Mouse (Mus musculus): ENCODE measurements around the gene Foxa1. TPM values are rescaled to one million over a fixed set of nuclear protein-coding genes. Genes with fewer than 3 reads are reported as not detected.

The Foxa1 gene
- polyA plus RNA-seq, 1 experiment = not detected

DNA sequence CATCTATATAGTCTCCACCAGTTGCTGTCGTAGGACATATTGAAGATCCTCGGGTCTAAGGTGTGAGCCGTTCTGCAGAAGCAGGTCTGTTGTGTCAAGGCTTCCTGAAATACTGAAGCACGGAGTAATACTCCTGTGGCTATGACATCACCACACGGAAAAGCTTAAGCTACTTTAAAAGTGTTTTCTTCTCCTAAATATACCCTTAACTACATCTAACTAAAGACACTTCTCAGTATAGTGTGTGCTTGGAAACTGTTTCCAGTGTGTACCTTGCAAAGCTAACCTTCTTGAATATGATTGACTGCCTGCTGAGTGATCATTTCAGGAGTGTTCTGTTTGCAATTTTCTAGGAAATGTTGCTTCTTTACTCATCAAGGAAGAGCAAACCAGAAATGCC, 35.2 kb downstream of the Foxa1 start:
- H3K79me2 ChIP-seq (ENCODE audit: control insufficient read depth, insufficient read depth) = no peaks in the 10 kb centered on the region
- H3ac ChIP-seq (ENCODE audit: control insufficient read depth, insufficient read length) = no peak overlapping the region
- TF ChIP-seq E2F4 (IDR thresholded peaks at IDR 0.05; ENCODE audit: insufficient read depth) (no peak), MAX (IDR thresholded peaks at IDR 0.05; ENCODE audit: low read depth) (no peak), POLR2AphosphoS2 (IDR thresholded peaks at IDR 0.05; ENCODE audit: insufficient read length, low read depth) (no peak), TCF12 (IDR thresholded peaks at IDR 0.05; ENCODE audit: insufficient read depth, poor library complexity, severe bottlenecking) (no peak), USF1 (IDR thresholded peaks at IDR 0.05; ENCODE audit: low read depth) (no peak), POLR2A (IDR thresholded peaks at IDR 0.05; ENCODE audit: insufficient read length, low read depth) (no peak), REST (IDR thresholded peaks at IDR 0.05; ENCODE audit: insufficient read depth, insufficient read length) (no peak), MYOD1 (IDR thresholded peaks at IDR 0.05; ENCODE audit: control insufficient read depth in 1 of 3, insufficient read length in 2 of 3, low read depth in 2 of 3) (no peak)
- H3K36me3 ChIP-seq (ENCODE audit: control insufficient read depth, insufficient read depth) = no peaks in the 10 kb centered on the region
- H3K4me2 ChIP-seq (ENCODE audit: low read depth) = no peak overlapping the region
- no peaks in the 10 kb centered on the region for H3K27me3 ChIP-seq (ENCODE audit: control insufficient read depth, insufficient read depth, insufficient read length)
- no peak overlapping the region for H3K4me3 ChIP-seq

DNA sequence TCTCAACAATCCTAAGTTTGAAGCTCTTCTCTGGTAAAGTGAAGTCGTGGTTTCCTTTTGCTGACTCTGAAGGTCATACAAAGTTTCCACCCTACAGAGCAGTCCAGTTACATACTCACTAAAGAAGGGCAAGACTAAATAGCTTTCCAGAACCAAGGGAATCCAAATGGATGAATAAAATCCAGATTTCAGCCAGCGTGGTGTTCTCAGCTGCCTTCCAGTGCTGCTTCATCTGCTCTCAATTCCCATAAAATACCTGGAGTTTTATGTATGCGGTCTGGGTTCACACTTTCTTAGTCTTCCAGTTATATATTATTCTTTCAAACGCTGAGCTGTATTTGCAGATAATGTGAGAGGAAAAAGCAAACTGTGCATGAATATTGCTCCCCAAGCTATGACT, 35.6 kb downstream of the Foxa1 start:
- Histone ChIP-seq H3K27me3 (ENCODE audit: control insufficient read depth, insufficient read depth, insufficient read length) (no peaks in the 10 kb centered on the region), H3ac (ENCODE audit: control insufficient read depth, insufficient read length) (no peak overlapping the region), H3K36me3 (ENCODE audit: control insufficient read depth, insufficient read depth) (no peaks in the 10 kb centered on the region), H3K4me2 (ENCODE audit: low read depth) (no peak overlapping the region), H3K4me3 (no peak overlapping the region), H3K79me2 (ENCODE audit: control insufficient read depth, insufficient read depth) (no peaks in the 10 kb centered on the region)
- TF ChIP-seq TCF3 (IDR thresholded peaks at IDR 0.05; ENCODE audit: insufficient read length, low read depth) (no peak), USF1 (IDR thresholded peaks at IDR 0.05; ENCODE audit: low read depth) (no peak), MYOD1 (IDR thresholded peaks at IDR 0.05; ENCODE audit: control insufficient read depth in 1 of 3, insufficient read length in 2 of 3, low read depth in 2 of 3) (no peak), POLR2AphosphoS2 (IDR thresholded peaks at IDR 0.05; ENCODE audit: insufficient read length, low read depth) (no peak), CEBPB (IDR thresholded peaks at IDR 0.05; ENCODE audit: insufficient read depth, poor library complexity, severe bottlenecking) (no peak), E2F4 (IDR thresholded peaks at IDR 0.05; ENCODE audit: insufficient read depth) (no peak), POLR2A (IDR thresholded peaks at IDR 0.05; ENCODE audit: insufficient read length, low read depth) (no peak), TCF12 (IDR thresholded peaks at IDR 0.05; ENCODE audit: insufficient read depth, poor library complexity, severe bottlenecking) (no peak), REST (IDR thresholded peaks at IDR 0.05; ENCODE audit: insufficient read depth, insufficient read length) (no peak), SRF (IDR thresholded peaks at IDR 0.05; ENCODE audit: control insufficient read depth, insufficient read length, low read depth) (no peak), MAX (IDR thresholded peaks at IDR 0.05; ENCODE audit: low read depth) (no peak), MYOG (IDR thresholded peaks at IDR 0.05; ENCODE audit: control insufficient read depth in 1 of 3, insufficient read depth in 1 of 3, insufficient read length in 2 of 3, low read depth in 2 of 3) (no peak)

DNA sequence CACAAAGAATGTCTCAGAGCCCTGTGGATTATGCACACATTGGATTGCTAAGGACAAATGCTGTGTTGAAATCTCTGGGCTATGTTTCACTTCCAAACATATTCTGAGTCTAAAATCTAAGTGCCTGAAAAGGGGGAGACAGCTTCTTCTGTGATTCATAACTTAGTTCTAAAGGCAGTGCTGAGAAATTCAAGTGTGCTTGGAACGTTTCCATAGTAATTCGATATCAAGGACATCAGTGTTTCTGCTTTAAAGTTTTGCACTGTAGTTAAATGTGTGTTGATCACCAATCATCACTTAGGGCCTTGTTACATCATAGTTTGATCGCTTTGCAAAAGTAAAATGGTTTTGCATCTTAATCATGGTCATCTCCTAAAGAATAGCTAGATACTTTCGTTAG, 37.0 kb downstream of the Foxa1 start:
- Histone ChIP-seq H3K36me3 (ENCODE audit: control insufficient read depth, insufficient read depth) (no peaks in the 10 kb centered on the region), H3K79me2 (ENCODE audit: control insufficient read depth, insufficient read depth) (no peaks in the 10 kb centered on the region), H3K4me2 (ENCODE audit: low read depth) (no peak overlapping the region), H3K4me3 (no peak overlapping the region), H3ac (ENCODE audit: control insufficient read depth, insufficient read length) (no peak overlapping the region), H3K27me3 (ENCODE audit: control insufficient read depth, insufficient read depth, insufficient read length) (no peaks in the 10 kb centered on the region)
- TF ChIP-seq MYOG (IDR thresholded peaks at IDR 0.05; ENCODE audit: control insufficient read depth in 1 of 3, insufficient read depth in 1 of 3, insufficient read length in 2 of 3, low read depth in 2 of 3) = no peak
- no peak for TF ChIP-seq USF1 (IDR thresholded peaks at IDR 0.05; ENCODE audit: low read depth)
- TF ChIP-seq REST (IDR thresholded peaks at IDR 0.05; ENCODE audit: insufficient read depth, insufficient read length) = no peak
- no peak for TF ChIP-seq E2F4 (IDR thresholded peaks at IDR 0.05; ENCODE audit: insufficient read depth)
- TF ChIP-seq POLR2A (IDR thresholded peaks at IDR 0.05; ENCODE audit: insufficient read length, low read depth) = no peak
- TF ChIP-seq POLR2AphosphoS2 (IDR thresholded peaks at IDR 0.05; ENCODE audit: insufficient read length, low read depth) = no peak
- no peak for TF ChIP-seq MAX (IDR thresholded peaks at IDR 0.05; ENCODE audit: low read depth)
- no peak for TF ChIP-seq TCF3 (IDR thresholded peaks at IDR 0.05; ENCODE audit: insufficient read length, low read depth)
- TF ChIP-seq TCF12 (IDR thresholded peaks at IDR 0.05; ENCODE audit: insufficient read depth, poor library complexity, severe bottlenecking) = no peak
- TF ChIP-seq SRF (IDR thresholded peaks at IDR 0.05; ENCODE audit: control insufficient read depth, insufficient read length, low read depth) = no peak
- no peak for TF ChIP-seq MYOD1 (IDR thresholded peaks at IDR 0.05; ENCODE audit: control insufficient read depth in 1 of 3, insufficient read length in 2 of 3, low read depth in 2 of 3)
- no peak for TF ChIP-seq CEBPB (IDR thresholded peaks at IDR 0.05; ENCODE audit: insufficient read depth, poor library complexity, severe bottlenecking)

DNA sequence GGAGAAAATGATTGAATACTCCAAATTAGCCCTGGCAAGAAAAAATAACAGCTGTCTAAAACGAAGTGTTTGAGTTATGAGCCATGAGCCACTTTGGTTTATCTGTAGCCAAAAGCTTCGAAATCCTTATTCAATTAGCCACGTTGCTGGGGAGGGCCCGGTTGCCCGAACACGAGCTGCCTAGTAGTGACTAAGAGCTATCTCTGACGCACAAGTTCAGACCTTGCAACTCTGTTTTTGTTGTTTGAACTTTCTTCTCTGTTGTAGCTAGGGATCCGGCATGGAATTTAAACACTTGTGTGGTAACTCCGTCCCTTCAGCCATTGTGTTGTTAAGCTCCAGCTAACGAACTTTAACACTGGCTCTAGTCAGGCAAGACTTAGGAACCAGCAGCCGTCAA, 37.8 kb downstream of the Foxa1 start:
- Histone ChIP-seq H3ac (ENCODE audit: control insufficient read depth, insufficient read length) (no peak overlapping the region), H3K79me2 (ENCODE audit: control insufficient read depth, insufficient read depth) (no peaks in the 10 kb centered on the region), H3K36me3 (ENCODE audit: control insufficient read depth, insufficient read depth) (no peaks in the 10 kb centered on the region), H3K4me3 (no peak overlapping the region), H3K27me3 (ENCODE audit: control insufficient read depth, insufficient read depth, insufficient read length) (no peaks in the 10 kb centered on the region), H3K4me2 (ENCODE audit: low read depth) (no peak overlapping the region)
- TF ChIP-seq POLR2AphosphoS2 (IDR thresholded peaks at IDR 0.05; ENCODE audit: insufficient read length, low read depth) = no peak
- TF ChIP-seq REST (IDR thresholded peaks at IDR 0.05; ENCODE audit: insufficient read depth, insufficient read length) = no peak

DNA sequence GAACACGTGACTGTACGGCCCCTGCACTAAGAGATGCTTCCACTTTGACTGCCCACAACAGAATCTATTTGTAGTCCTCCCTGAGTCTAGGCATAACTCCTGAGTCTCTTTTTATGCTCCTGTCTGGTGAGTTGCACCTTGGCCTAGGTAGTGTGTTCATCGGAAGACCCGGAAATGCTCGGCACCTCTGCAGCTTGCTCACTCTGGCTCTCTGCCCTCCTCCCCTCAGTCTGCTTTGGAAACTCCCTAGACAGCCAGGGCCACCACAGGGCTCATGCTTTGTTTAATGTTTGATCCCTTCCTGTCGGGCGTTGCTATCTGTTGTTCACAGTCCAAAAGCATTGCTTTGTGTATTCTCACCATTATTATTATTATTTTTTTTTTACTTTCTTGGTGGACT, 41.4 kb downstream of the Foxa1 start:
- TF ChIP-seq POLR2A (IDR thresholded peaks at IDR 0.05; ENCODE audit: insufficient read length, low read depth) (no peak), CEBPB (IDR thresholded peaks at IDR 0.05; ENCODE audit: insufficient read depth, poor library complexity, severe bottlenecking) (no peak), TCF12 (IDR thresholded peaks at IDR 0.05; ENCODE audit: insufficient read depth, poor library complexity, severe bottlenecking) (no peak), REST (IDR thresholded peaks at IDR 0.05; ENCODE audit: insufficient read depth, insufficient read length) (no peak), MYOG (IDR thresholded peaks at IDR 0.05; ENCODE audit: control insufficient read depth in 1 of 3, insufficient read depth in 1 of 3, insufficient read length in 2 of 3, low read depth in 2 of 3) (no peak), MYOD1 (IDR thresholded peaks at IDR 0.05; ENCODE audit: control insufficient read depth in 1 of 3, insufficient read length in 2 of 3, low read depth in 2 of 3) (no peak), E2F4 (IDR thresholded peaks at IDR 0.05; ENCODE audit: insufficient read depth) (no peak), USF1 (IDR thresholded peaks at IDR 0.05; ENCODE audit: low read depth) (no peak), POLR2AphosphoS2 (IDR thresholded peaks at IDR 0.05; ENCODE audit: insufficient read length, low read depth) (no peak), SRF (IDR thresholded peaks at IDR 0.05; ENCODE audit: control insufficient read depth, insufficient read length, low read depth) (no peak), TCF3 (IDR thresholded peaks at IDR 0.05; ENCODE audit: insufficient read length, low read depth) (no peak), MAX (IDR thresholded peaks at IDR 0.05; ENCODE audit: low read depth) (no peak)
- Histone ChIP-seq H3ac (ENCODE audit: control insufficient read depth, insufficient read length) (no peak overlapping the region), H3K4me3 (no peak overlapping the region)

More for the DNA sequence above, 41.4 kb downstream of the Foxa1 start:
- no peak overlapping the region for H3K4me2 ChIP-seq (ENCODE audit: low read depth)
- H3K27me3 ChIP-seq (ENCODE audit: control insufficient read depth, insufficient read depth, insufficient read length) = no peaks in the 10 kb centered on the region
- H3K79me2 ChIP-seq (ENCODE audit: control insufficient read depth, insufficient read depth) = no peaks in the 10 kb centered on the region
- no peaks in the 10 kb centered on the region for H3K36me3 ChIP-seq (ENCODE audit: control insufficient read depth, insufficient read depth)
